Mouse (Mus musculus): ENCODE results near the gene Car6.

- TF ChIP-seq CEBPB (IDR thresholded peaks at IDR 0.05; ENCODE audit: low read depth) (no peak), CTCF (IDR thresholded peaks at IDR 0.05; ENCODE audit: control insufficient read depth, insufficient read depth, insufficient read length) (no peak), MAX (IDR thresholded peaks at IDR 0.05) (no peak), FOSL1 (IDR thresholded peaks at IDR 0.05; ENCODE audit: insufficient read depth, low read length, poor library complexity, severe bottlenecking) (no peak), USF1 (IDR thresholded peaks at IDR 0.05; ENCODE audit: low read depth) (no peak), MYOD1 (IDR thresholded peaks at IDR 0.05; ENCODE audit: control insufficient read depth, insufficient read length, low read depth) (no peak), MYOG (IDR thresholded peaks at IDR 0.05; ENCODE audit: control insufficient read depth, extremely low read depth, insufficient read length) (no peak)
These were observed 12.9 kb downstream of the Car6 start for GRCm38 (mm10) chr4:150188236-150188635.
